Mouse (Mus musculus) A20 (cell line): ENCODE results near the gene Morn1.

Experiments
- DNase-seq: peaks from one replicate; pipeline ENCODE4 v3.0.0-alpha.2; 2011; ENCODE audit warnings: low read depth, low spot score

The Morn1 gene

GRCm38 (mm10) chr4:155086108-155087024 lies at the start of gene Morn1, which contains the start of gene Rer1:
TSS of gene Morn1 (plus strand) at chr4:155086577.
TSS of gene Rer1 (minus strand) at chr4:155086382.
- peak; percentile 100 for DNase-seq

GRCm38 (mm10) chr4:155040197-155040596 lies 46.2 kb upstream of the Morn1 start:
- DNase-seq: no peak

- DNase-seq: no peak
These were observed 45.7 kb upstream of the Morn1 start for GRCm38 (mm10) chr4:155040696-155041095.

- DNase-seq: no peak
These were observed 43.6 kb upstream of the Morn1 start for GRCm38 (mm10) chr4:155042606-155043288.

GRCm38 (mm10) chr4:155043289-155043625 lies 43.1 kb upstream of the Morn1 start:
- no peak for DNase-seq

GRCm38 (mm10) chr4:155046636-155047035 lies 39.7 kb upstream of the Morn1 start:
- no peak for DNase-seq

GRCm38 (mm10) chr4:155050116-155050515 lies 36.3 kb upstream of the Morn1 start:
- DNase-seq: no peak

GRCm38 (mm10) chr4:155056724-155057123 lies 29.7 kb upstream of the Morn1 start, which contains the start of gene Plch2:
TSS of gene Plch2 (minus strand) at chr4:155056784.
- no peak for DNase-seq

GRCm38 (mm10) chr4:155058325-155058724 lies 28.1 kb upstream of the Morn1 start:
- no peak for DNase-seq

- DNase-seq: no peak
These were observed 22.5 kb upstream of the Morn1 start for GRCm38 (mm10) chr4:155063895-155064294.

GRCm38 (mm10) chr4:155064474-155064873 lies 21.9 kb upstream of the Morn1 start:
- DNase-seq: peak; percentile 41

GRCm38 (mm10) chr4:155065970-155066833 lies 20.2 kb upstream of the Morn1 start:
- DNase-seq: peak; percentile 88

- DNase-seq: peak; percentile 97
These were observed 19.4 kb upstream of the Morn1 start, which contains the start of gene Pex10 for GRCm38 (mm10) chr4:155066834-155067522. TSS of gene Pex10 (plus strand) at chr4:155067016.

- no peak for DNase-seq
These were observed 17.9 kb upstream of the Morn1 start for GRCm38 (mm10) chr4:155068357-155068972.

- peak; percentile 42 for DNase-seq
These were observed 17.2 kb upstream of the Morn1 start for GRCm38 (mm10) chr4:155069191-155069590.

GRCm38 (mm10) chr4:155070199-155070598 lies 16.2 kb upstream of the Morn1 start:
- DNase-seq: no peak

- DNase-seq: no peak
These were observed 15.5 kb upstream of the Morn1 start for GRCm38 (mm10) chr4:155070921-155071320.

GRCm38 (mm10) chr4:155074418-155074817 lies 12.0 kb upstream of the Morn1 start:
- no peak for DNase-seq

GRCm38 (mm10) chr4:155075137-155075536 lies 11.2 kb upstream of the Morn1 start:
- no peak for DNase-seq

- DNase-seq: no peak
These were observed 10.6 kb upstream of the Morn1 start for GRCm38 (mm10) chr4:155075813-155076212.

- DNase-seq: no peak
These were observed 9.7 kb upstream of the Morn1 start for GRCm38 (mm10) chr4:155076677-155077076.
